Mouse (Mus musculus) mouse trophoblast stem cell (cell line): ENCODE results near the gene Cnr2.

Experiments
- in situ Hi-C, 2 experiments: fragments of 300-500 bp; cut with MseI, MboI; formaldehyde crosslinking; loops; 2 replicates in 1 of 2; 3 replicates in 1 of 2; pipeline ENCODE4 v1.15.1; 2025

The Cnr2 gene

DNA sequence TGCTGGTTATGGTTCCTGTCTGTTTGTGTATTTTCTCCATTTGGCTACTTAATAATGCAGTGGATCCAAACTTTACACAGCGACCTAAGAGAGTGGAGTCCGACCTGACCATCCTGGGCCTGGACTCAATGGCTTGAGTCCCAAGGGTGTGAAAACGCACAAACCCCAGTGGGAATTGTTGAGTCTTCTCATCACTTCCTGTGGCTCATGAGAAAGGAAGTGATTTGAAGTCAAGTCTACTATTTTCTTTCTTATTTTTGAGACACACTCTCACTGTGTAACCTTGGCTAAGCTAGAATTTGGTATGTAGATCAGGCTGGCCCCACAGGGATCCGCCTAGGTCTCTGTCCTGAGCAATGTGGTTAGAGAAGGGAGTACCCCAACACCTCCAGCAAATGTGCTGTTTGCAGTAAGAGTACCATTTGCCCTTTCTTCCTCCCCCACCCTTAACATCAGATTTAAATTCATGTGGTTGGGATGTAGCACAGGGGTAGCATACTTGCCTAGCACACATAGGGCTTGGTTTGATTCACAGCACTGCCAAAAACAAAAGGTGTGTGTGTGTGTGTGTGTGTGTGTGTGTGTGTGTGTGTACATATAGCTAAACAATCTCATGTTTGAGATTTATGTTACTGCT lies 7.5 kb downstream of the Cnr2 start:
- in situ Hi-C loops = no loop called here

GRCm38 (mm10) chr4:135904810-135905209 lies 9.6 kb downstream of the Cnr2 start:
- in situ Hi-C loops = no loop called here

DNA sequence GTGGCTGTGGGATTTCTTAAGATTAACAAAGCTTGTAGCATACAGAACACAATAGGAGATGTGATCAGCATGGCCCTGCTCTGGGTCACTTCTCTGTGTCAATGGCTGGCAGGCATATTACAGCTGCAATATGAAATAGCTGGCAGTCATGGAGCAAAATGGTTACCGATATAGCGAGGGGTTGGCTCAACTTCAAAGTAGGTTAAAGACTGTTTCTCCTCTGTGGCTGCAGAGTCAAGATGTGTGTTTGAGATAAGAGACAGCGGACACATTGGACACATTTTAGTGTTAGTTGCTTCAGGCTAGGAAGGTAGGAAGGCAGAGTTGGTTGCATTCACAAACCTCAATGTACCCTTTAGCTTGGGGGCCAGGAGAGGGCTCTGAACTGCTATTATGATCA lies 11.4 kb downstream of the Cnr2 start:
- in situ Hi-C loops = no loop called here

- in situ Hi-C loops = no loop called here
Observed at GRCm38 (mm10) chr4:135909326-135910066, 14.3 kb downstream of the Cnr2 start.

- in situ Hi-C loops = no loop called here
Observed at GRCm38 (mm10) chr4:135911531-135911930, 16.3 kb downstream of the Cnr2 start.

DNA sequence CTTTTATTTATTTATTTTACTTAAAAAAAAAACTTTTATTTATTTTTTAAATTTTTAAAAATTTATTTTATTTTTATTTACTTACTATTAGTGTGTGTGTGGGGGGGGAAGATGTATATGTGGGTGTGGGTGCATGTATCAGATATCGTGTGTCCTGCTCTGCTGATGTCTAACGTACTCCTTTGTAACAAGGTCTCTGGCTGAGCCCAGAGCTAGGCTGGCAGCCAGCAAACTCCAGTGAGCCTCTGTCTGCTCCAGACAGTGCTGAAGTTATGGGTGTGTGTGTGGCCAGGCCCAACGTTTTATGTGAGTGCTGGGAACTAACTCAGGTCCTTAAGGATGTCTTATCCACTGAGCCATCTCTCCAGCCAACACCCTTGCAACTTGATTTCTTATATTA lies 17.0 kb downstream of the Cnr2 start:
- in situ Hi-C loops = no loop called here

DNA sequence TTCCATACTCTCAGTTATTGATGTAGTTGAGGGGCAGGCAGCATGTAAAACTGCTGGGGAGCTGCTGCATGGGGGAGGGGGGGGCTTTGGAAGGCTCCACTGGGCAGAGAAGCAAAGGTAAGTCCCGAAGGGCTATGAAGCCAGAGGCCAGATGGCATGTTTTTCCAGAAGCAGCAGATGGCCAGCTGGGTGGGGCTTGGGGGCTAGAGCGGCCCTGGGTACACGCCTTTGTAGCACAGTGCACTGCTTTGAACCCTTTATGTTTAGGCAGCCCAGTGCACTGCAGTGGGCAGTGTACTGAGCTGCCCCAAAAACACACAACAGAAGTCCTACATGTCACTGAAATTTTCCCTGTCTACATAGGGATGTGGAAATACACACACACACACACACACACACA lies 17.6 kb downstream of the Cnr2 start:
- in situ Hi-C loops = no loop called here

DNA sequence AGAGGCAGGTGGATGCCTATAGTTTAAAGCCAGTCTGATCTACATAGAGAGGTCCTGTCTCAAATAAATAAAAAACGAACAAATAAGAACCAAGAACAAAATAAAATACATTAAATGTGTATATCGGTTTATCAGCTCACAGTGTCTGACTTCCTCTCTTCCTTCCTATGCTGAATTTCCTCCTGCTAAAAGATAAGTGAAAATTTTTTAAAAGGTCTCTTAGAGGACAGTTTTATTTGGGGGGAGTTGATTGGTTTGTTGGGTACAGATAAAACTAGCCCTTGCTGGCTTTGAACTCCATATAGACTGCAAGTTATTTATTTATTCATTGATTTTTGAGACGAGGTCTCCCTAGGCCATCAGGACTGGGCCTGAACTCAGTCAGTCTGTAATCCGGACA lies 18.2 kb downstream of the Cnr2 start:
- in situ Hi-C loops = no loop called here

GRCm38 (mm10) chr4:135918635-135919279 lies 23.6 kb downstream of the Cnr2 start:
- in situ Hi-C loops = no loop called here

DNA sequence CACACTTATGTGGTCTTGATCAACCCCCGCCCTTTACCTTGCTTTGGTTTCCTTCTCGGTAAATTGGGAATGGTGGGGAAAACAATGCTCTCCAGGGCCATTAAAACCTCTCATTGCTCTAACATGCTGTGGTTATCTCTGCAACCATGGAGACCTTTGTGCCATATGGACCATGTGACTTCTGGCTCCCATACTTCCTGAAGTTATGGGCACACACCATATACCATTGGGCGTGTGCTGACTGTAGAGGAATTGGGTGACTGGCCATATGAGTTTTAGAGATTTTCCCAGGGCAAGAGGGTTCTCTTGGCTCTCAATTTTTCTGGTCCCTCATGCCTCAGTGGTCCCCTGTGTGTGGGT lies 24.1 kb downstream of the Cnr2 start:
- in situ Hi-C loops = no loop called here

- in situ Hi-C loops = no loop called here
Observed at GRCm38 (mm10) chr4:135920304-135921241, 25.4 kb downstream of the Cnr2 start, which contains the start of gene Fuca1. TSS of gene Fuca1 (plus strand) at chr4:135920735.

- in situ Hi-C loops = no loop called here
Observed at GRCm38 (mm10) chr4:135921257-135922120, 26.3 kb downstream of the Cnr2 start.

DNA sequence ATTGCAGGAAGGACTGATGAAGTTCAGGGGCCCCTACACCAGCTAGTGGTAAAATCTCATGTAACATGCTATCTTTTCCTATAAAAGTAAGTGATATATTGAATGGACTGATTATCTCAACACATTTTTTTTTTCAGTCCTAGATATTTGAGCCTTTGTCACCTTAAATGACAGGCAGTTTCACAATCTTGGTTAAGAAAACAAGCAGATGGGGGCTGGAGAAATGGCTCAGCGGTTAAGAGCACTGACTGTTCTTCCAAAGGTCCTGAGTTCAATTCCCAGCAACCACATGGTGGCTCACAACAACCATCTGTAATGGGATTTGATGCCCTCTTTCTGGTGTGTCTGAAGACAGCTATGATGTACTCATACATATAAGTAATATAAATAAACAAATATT lies 27.0 kb downstream of the Cnr2 start:
- in situ Hi-C loops = no loop called here

- in situ Hi-C loops = no loop called here
Observed at GRCm38 (mm10) chr4:135924418-135924817, 29.2 kb downstream of the Cnr2 start.

DNA sequence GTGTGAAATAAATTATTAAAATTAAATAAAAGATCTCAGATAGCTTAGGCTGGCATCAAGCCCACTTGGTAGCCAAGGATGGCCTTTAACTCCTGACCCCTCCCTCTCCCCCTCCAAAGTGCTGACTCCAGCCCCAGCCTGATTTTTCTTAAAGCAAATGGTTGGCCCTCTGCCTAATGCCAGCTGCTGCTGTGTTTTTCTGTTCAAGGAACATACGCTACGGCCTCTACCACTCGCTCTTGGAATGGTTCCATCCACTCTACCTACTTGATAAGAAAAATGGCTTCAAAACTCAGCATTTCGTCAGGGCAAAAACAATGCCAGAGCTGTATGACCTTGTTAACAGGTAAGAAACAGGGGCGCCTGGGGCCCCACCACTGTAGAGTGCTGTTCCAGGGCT lies 30.1 kb downstream of the Cnr2 start:
- in situ Hi-C loops = no loop called here

DNA sequence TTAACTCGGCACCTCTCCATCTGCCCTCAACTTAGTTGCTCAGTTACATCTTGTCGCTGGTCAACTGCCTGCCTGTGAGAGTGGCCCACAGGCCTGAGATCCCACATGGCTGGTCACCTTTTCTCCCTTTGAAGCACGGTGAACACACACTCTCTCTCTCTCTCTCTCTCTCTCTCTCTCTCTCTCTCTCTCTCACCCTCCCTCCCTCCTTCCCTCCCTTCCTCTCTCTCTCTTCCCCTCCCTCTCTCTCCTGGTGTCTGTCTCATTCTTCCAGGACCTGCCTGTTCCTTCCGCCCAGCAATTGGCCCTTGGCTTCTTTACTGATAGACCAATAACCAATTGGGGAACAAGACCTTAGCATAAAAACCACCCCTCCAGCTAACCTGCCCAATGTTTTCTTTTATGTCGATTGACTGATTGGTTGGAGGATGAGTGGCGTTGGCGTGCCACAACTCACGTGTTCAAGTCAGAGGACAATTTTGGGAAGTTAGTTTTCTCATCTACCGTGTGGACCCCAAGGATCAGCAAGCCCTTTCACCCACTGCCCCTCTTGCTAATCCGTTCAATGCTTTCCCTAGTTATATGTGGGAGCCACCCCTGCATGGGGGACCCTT lies 31.1 kb downstream of the Cnr2 start:
- in situ Hi-C loops = no loop called here

DNA sequence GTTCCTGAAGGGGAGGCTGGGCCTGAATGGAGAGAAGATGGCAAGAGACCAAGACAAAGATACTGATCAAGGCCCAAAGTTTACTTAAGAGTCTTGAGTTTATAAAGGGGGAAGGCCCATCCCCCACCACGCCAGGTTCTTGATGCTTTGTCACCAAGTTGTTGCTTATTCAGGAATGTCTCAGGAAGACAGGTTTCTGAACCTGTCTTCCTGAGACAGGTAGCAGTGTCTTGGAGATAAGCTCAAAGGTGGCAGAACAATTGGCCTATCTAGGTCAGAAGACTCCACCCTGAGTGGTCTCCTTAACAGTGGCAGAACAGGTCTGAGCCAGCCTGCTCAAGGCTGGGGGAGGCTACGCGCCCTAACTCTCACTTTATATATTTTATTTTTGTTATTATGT lies 31.7 kb downstream of the Cnr2 start:
- in situ Hi-C loops = no loop called here

DNA sequence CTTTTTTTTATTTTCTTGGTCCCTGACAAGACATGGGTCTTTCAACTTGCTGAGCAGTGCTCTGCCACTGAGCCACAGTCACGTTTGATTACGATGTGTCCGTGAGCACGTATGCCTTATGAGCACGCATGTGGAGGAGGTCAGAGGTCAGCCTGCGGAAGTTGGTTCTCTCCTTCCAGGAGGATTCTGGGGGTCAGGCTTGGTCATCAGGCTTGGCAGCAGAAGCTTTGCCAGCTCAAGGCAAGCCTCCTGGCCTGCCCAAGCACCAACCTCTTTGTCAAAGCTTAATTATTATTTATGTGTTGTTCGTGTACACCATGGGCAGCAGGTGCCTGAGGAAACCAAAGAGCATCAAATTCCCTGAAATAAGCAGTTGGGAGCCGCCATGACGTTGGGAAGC lies 33.2 kb downstream of the Cnr2 start:
- in situ Hi-C loops = no loop called here

DNA sequence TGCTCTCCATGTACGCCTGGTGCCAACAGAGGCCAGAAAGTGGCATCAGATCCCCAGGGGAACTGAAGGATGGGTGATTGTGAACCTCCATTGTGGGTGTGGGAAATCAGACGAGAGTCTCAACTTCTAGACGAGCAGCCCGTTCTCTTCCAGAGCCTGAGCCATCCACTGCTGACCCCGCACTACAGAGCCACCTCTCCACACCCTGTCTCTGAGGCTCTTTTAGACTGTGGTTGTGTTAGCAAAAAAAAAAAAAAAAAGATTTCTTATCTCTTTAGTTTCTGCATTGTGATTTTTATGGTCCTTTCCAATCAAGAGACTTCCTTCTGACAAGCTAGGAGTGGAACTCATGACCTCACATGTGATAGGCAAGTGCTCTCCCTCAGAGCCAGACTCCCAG lies 34.2 kb downstream of the Cnr2 start:
- in situ Hi-C loops = no loop called here

- in situ Hi-C loops = loop anchor here in 1 of 2 experiments (10.0 kb wide), 1 partner anchor 45 kb away; no protein-coding TSS in a partner anchor
Observed at GRCm38 (mm10) chr4:135929828-135930227, 34.6 kb downstream of the Cnr2 start.
